Mouse (Mus musculus) gastrocnemius, adult 8-10 months (tissue): ENCODE results near the gene Slc24a3. TPM values are rescaled to one million over a fixed set of nuclear protein-coding genes. Genes with fewer than 3 reads are reported as not detected.

Experiments used
- DNase-seq, 2 experiments: peaks; one replicate each; pipeline ENCODE4 v3.0.0; 2022; ENCODE audit warnings: low spot score in 2 of 2
- total RNA-seq, 4 experiments: library from RNA; stranded (reverse); gene quantifications; 2 replicates each; pipeline ENCODE4 v1.2.4; 2022

Gene Slc24a3
- total RNA-seq, 4 experiments from 2014 or later = 0.85 to 1.4 (median 1.2) TPM

- no peak for DNase-seq
Observed at GRCm38 (mm10) chr2:145344521-145344920, 177.0 kb downstream of the Slc24a3 start.

DNA sequence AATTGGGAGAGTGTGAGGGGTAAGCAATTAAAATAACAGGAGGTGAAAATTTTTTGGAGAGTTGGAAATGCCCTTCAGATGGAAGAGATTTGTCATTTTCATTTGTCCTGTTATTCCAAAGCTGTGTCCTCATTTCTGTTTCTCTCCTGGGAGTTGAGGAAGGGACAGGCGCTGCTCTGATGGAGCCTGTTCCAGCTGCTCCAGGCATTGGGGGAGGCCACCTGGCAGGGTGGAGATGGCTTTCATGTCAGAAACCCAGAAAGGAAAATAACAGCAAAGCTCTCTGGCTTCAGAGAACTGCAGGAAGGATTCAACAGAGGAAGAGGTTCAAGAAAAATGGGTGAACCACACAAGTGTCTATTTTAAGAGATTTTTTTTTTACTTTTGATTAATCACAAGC, 186.2 kb downstream of the Slc24a3 start:
- no peak for DNase-seq

DNA sequence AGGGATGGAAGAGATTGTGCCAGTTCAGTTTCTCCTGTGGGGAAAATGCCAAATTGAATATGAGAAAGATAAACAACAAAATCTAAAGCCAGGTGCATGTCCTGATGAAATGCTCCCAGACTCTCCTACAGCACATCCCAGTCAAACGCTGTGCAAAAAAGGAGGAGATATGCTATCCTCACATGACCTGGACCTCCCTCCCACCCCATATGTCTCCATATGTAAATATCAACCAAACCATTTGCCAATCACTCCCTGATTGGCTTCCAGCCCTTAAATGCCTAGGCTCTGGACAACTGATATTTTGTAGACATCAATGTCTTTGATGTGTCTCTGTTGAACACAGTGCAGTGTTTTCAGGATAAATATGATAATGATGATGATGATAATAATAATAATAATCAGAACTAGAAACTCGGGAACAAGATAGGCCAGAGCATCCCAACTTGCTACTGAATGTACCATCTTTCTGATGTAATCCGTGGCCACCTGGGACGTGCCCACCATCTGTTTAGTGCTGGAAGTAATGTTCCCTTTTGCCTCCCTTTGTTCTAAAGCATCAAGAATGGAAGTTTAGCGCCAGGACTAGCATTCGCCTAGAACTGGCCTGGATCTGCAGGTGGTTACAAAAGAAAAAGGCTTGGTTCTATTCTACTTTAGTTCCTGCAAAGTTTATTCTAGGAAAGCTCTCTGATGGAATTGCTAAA, 190.8 kb downstream of the Slc24a3 start:
- no peak for DNase-seq

- no peak for DNase-seq
Observed at GRCm38 (mm10) chr2:145363604-145364003, 196.1 kb downstream of the Slc24a3 start.

DNA sequence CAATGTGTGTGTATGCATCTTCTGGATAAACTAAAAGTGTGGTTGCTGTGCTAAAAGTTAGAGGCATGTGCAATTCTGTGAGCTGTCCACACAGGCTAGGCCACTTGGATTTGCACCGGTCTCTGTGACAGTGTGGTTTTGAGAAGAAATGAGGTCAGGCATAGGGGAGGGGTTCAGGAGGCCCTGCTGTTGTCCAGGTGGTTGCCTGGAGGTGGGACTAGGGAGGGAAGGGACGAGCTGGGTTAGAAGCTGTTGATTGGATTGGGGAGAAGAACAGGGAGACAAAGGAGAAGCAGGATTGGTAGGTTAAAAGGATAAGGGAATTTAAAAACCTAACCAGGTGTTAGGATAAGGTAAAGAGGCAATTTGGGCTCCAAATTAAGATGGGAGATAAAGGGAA, 201.1 kb downstream of the Slc24a3 start:
- DNase-seq = no peak

DNA sequence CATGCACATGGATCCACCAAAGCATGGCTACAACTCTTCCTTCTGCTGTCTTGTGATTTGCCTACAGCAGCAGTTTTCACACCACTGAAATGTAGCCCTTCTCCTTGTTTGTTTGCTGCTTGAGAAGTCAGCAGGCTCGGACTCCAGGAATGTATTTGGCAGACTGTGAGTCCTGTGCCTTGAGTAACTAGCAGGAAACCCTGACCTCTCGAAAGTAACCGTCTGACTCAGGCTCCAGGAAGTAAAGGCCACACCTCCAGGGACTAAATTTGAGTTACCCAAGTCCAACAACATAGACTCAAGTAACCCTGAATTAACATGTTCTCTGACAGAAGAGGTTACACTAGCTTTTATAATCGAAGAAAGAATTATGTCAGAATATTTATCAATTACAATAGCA, 203.2 kb downstream of the Slc24a3 start:
- DNase-seq = no peak

- no peak for DNase-seq
Observed at GRCm38 (mm10) chr2:145373803-145374202, 206.2 kb downstream of the Slc24a3 start.

DNA sequence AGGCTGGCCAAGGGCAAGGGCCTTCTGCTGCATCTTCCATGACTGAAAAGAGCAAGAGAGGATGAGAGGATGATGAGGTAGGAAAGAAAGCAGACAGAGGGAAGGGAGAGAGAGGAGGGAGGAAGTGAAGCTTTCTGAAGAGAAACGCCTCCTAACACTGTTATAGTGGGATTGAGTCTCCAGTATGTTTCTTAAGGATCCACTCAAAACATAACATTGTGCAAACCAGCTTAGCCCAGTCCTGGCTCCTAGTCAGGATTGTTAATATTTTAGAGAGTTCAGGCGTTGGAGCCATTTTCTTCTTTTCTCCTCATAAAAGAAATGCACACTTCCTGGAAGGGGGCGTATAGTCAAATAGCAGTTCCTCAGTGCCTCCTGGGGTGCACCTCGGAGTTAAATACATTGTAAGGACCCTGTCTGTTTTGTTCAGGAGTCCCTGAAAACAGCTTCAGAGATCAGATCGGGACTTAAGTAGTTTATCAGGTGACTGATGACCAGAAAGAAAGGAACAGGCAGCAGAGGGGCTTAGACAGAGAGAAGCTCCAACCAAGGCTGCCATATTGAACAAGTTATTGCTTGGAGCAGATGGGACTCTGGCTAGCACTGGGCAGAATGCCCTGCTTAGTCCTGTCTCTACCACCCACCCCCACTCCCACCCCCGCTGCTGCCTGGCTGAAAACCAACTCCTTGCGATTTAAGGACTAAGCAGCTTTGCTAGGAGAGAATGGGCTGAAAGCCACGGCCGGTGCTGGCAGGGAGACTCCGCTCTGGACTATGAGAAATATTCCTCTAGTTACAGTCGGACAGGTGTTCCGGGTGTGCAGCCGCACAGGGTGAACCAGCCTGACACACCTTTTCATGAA, 215.6 kb downstream of the Slc24a3 start:
- DNase-seq = no peak

DNA sequence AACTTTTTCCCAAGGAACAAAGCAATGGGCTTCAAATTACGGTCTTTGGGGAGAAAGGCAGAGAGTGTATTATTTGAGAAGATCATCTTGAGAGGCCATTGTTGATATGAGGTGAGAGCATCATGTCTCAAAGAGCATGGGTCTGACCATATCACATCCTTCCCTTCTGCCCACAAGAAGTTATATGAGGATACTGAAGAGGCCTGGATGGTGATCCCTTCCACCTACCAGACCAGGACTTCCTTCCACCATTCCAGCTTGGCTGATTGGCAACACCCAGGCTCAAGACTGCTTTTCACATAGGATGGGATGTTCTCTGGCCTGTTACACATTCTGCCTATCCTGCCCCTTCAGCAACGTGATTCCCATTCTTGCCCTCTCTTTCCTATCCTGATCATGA, 216.7 kb downstream of the Slc24a3 start:
- no peak for DNase-seq

DNA sequence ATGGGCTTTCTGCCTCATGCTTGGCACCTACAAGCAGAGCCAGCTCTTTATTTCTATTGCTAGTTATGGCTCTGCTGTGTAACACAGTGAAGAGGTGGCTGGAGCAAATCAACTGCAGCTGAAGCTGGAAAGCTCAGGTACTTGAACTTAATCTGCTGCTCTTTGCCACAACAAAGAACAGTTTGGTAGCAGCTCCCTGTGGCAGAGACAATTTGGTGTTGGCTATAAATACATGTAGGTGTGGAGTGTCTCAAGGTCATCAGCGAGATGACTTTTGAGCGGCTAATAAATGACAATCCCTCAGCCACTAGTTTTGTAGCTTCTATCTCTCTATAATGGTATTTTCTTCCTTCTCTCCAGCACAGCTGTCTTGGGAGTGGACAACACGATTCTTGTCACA, 217.7 kb downstream of the Slc24a3 start:
- DNase-seq = no peak

DNA sequence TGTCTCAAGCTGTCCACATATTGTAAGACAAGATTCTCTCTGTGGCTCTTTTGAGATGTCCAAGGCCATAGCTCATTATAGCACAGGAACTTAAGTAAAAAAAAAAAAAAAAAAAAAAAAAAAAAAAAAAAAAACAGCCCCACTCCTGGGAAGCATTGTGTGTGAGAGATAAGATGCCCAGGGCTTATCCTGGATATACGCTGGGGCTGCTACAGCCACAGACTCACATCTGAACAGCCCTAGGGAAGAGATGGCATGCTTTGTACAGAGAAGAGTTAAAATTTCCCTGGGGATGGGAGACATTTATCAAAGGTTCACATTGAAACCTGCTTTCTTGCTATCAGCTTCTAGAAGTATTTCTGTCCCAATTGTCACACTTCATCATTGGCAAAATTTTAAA, 218.2 kb downstream of the Slc24a3 start:
- no peak for DNase-seq

DNA sequence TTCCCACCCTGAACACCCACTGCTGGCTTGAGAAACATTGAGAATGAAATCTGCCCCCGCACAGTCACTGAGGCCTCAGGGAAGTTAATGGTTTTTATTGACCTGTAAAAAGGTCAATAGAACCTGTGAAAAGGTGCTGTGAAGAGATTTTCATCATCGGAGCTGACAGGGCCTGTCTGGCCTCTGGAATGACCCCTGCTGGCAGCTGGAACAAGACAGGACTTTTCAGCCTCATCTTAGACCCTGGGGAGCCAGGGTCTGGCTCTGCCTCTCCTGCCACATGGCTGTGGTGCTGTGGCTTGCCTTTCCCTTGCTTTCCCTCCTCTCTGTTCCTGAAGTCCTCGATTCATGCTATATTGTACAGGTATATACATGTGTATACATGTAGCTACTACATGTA, 228.2 kb downstream of the Slc24a3 start:
- DNase-seq = no peak

GRCm38 (mm10) chr2:145396579-145396978, 229.0 kb downstream of the Slc24a3 start:
- no peak for DNase-seq

DNA sequence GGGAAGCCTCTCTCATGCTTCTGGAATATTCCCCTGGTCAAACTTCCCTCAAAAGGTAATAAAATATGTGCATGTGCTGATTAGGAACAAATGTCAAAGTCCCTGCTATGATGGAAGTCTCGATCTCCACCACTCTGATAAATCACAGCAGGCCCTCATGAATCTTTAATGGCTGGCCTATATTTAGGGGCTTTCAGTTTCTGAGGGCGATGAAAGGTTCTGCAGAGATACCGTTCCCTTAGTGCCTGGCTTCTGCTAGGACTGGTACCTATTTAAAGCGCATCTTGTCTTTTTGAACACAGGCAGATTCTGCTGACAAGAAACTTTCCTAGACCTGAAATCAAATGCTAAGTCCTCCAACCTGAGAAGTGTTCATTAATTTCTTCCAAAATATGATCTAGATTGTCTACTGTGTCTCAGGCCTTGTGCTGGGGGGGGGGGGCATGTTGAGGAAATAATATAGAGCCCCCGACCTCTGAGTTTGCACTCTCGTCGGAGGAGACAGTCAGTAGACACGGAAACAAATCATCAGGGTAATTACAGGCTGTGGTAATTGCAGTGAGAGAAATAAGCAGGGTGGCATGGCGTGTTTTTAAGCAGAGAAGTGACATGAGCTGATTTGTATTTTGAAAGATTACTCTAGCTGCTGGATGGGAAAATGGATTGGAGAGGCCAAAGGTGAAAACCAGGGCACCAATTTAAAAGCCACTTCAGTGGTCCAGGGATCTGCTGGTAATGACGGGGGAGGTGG, 230.1 kb downstream of the Slc24a3 start:
- no peak for DNase-seq

GRCm38 (mm10) chr2:145401240-145401805, 233.8 kb downstream of the Slc24a3 start:
- no peak for DNase-seq

DNA sequence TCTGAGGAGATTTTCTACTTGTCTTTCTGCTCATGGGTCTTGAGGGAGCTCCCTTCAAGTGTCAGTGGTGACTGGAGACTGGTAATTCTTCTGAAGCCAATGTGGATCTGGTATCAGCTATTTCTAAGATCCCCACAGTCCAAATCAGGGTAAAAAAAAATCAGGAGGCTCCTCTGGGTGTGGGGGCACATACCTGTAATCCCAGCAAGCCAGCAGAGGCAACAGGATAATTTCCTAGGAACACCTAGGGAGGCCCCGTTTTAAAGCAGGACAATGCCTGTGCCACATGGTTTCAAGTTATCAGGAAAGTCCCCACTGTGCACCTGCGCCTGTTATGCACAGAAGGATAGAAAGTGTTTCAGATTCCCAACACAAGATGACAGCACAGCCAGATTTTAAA, 234.4 kb downstream of the Slc24a3 start:
- no peak for DNase-seq

GRCm38 (mm10) chr2:145404818-145405531, 237.4 kb downstream of the Slc24a3 start:
- no peak for DNase-seq

GRCm38 (mm10) chr2:145405746-145406145, 238.2 kb downstream of the Slc24a3 start:
- DNase-seq = no peak

GRCm38 (mm10) chr2:145417738-145418137, 250.2 kb downstream of the Slc24a3 start:
- DNase-seq = no peak

DNA sequence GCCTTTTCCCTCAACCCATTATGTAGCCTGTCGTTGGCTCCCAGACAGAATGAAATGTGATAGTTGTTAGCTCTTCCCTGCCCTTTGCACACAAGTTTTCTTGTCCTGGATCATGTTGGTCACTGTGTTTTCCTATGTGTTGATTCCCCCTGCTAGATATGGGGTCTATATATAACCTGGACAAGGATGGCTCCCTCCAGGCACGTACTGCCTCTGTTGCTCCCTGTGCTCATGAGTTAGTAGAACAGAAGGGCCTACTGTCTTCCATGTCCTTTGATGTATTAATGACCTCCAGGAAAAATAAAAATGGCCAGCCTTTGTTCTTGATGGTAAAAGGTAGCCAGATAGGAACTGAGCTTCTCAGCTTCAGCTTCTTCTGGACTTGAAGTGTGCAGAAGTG, 251.5 kb downstream of the Slc24a3 start:
- no peak for DNase-seq
